Mouse (Mus musculus): Measurements from ENCODE around the gene Crybg3.

DNA sequence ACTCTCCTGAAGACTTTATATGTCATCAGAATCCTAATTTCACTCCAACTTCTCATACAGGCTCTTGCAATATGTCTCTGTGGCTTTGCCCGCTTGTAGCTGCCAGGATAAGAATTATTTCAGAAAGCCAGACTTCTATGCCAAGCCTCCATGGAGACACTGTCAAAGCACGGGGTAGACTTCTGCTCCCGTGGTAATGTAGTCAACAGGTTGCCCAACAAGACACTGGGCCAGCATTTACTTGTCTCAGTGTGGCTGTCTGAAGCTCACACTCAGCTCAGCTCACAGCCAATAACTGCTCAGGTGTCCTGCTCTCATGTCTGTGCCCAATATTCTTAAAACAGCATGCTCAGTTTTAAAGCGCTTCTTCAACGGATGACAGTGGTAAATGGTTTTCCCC, 85.6 kb downstream of the Crybg3 start:
- TF ChIP-seq POLR2A (IDR thresholded peaks at IDR 0.05; ENCODE audit: low read depth, low read length) (no peak), CTCF (IDR thresholded peaks at IDR 0.05; ENCODE audit: extremely low read depth, insufficient read length, insufficient replicate concordance, low read depth, low read length) (no peak)
